Mouse (Mus musculus) limb, embryonic 15.5 days (tissue): ENCODE results near the gene Gm12789. TPM values are rescaled to one million over a fixed set of nuclear protein-coding genes. Genes with fewer than 3 reads are reported as not detected.
"Not testable (repeated sequence)": the region's sequence is repeated elsewhere in the genome, so short reads cannot be mapped to it uniquely, and the experiment has no call there.

Experiments
- ATAC-seq: fragments of 200-750 bp; cut with Nextera tagmentation; 2 replicates; pipeline ENCODE4 v1.8.0; 2017; ENCODE audit warnings: low read depth, moderate TSS enrichment; ENCODE audit not compliant: insufficient number of reproducible peaks, low FRiP score, low TSS enrichment
- H3K27ac ChIP-seq: fragments of 300-500 bp; sonication (generic); 2 replicates; pipeline ENCODE4 v1.5.1; 2015; ENCODE audit warnings: moderate library complexity, mild to moderate bottlenecking, inconsistent platforms
- H3K27me3 ChIP-seq: fragments of 300-500 bp; sonication (generic); 2 replicates; pipeline ENCODE4 v1.6.1; 2015; ENCODE audit warnings: inconsistent platforms
- H3K36me3 ChIP-seq: fragments of 300-500 bp; sonication (generic); 2 replicates; pipeline ENCODE4 v1.6.1; 2015; ENCODE audit warnings: inconsistent platforms
- H3K4me1 ChIP-seq: fragments of 300-500 bp; sonication (generic); 2 replicates; pipeline ENCODE4 v1.6.1; 2015; ENCODE audit warnings: inconsistent platforms
- H3K4me2 ChIP-seq: fragments of 300-500 bp; sonication (generic); 2 replicates; pipeline ENCODE4 v1.6.1; 2015; ENCODE audit warnings: mild to moderate bottlenecking, inconsistent platforms
- H3K4me3 ChIP-seq: fragments of 300-500 bp; sonication (generic); 2 replicates; pipeline ENCODE4 v1.5.1; 2015; ENCODE audit warnings: mild to moderate bottlenecking, inconsistent platforms
- H3K9ac ChIP-seq: fragments of 300-500 bp; sonication (generic); 2 replicates; pipeline ENCODE4 v1.6.1; 2015; ENCODE audit warnings: inconsistent platforms
- H3K9me3 ChIP-seq: fragments of 300-500 bp; sonication (generic); 2 replicates; pipeline ENCODE4 v1.6.1; 2016; ENCODE audit warnings: inconsistent platforms
- WGBS: fragments of 180-500 bp; shearing (Covaris S2); methylation state at CpG from one replicate; pipeline ENCODE4 v1.1.7; 2015; 5-methylcytosine and 5-hydroxymethylcytosine counted together
- polyA plus RNA-seq: library from polyadenylated mRNA; unstranded; fragments of >200 nt; fragmentation: Nextera tagmentation; extraction: Ambion mirVana; gene quantifications from 2 replicates; pipeline ENCODE4 v1.2.1, GENCODE M21; 2015

Gm12789 gene
- not detected in 2 replicates for polyA plus RNA-seq

GRCm38 (mm10) chr4:101986326-101986725, at the start of gene Gm12789:
Gm12789 (plus strand) TSS chr4:101986626.
- H3K4me1 ChIP-seq, H3K4me3 ChIP-seq, ATAC-seq, H3K9ac ChIP-seq, H3K27ac ChIP-seq, H3K9me3 ChIP-seq, H3K36me3 ChIP-seq, H3K27me3 ChIP-seq, H3K4me2 ChIP-seq: not testable (repeated sequence)
- 84% methylated on average over 2 of the region's 2 CpGs for WGBS

GRCm38 (mm10) chr4:101940107-101940506, 46.3 kb upstream of the Gm12789 start, which contains the start of gene Gm12794:
Gm12794 (plus strand) TSS chr4:101940407.
- H3K36me3 ChIP-seq, H3K4me3 ChIP-seq, H3K4me2 ChIP-seq, H3K27me3 ChIP-seq, ATAC-seq, H3K27ac ChIP-seq, H3K9ac ChIP-seq, H3K4me1 ChIP-seq, H3K9me3 ChIP-seq: not testable (repeated sequence)
- WGBS: 69% methylated on average over 2 of the region's 2 CpGs

- not testable (repeated sequence) for H3K36me3 ChIP-seq, H3K4me2 ChIP-seq, H3K9ac ChIP-seq, H3K4me1 ChIP-seq, H3K27me3 ChIP-seq, H3K27ac ChIP-seq, H3K9me3 ChIP-seq, ATAC-seq, H3K4me3 ChIP-seq
- 77% methylated on average over 1 of the region's 5 CpGs for WGBS
Observed at GRCm38 (mm10) chr4:101980949-101981348, 5.5 kb upstream of the Gm12789 start, which contains the start of gene Gm12790. Gm12790 (minus strand) TSS chr4:101981049.

GRCm38 (mm10) chr4:101985678-101986077, 748 bp upstream of the Gm12789 start:
- no peak overlapping the region for H3K9ac ChIP-seq
- no peaks in the 10 kb centered on the region for H3K36me3 ChIP-seq
- no peak overlapping the region for H3K27ac ChIP-seq
- no peaks in the 10 kb centered on the region for H3K27me3 ChIP-seq
- 53% methylated on average over 5 of the region's 5 CpGs for WGBS
- H3K4me1 ChIP-seq: no peaks in the 10 kb centered on the region
- H3K9me3 ChIP-seq: no peaks in the 10 kb centered on the region
- ATAC-seq: no peak
- H3K4me3 ChIP-seq: no peak overlapping the region
- H3K4me2 ChIP-seq: no peak overlapping the region

GRCm38 (mm10) chr4:101997426-101997825, 11.0 kb downstream of the Gm12789 start:
- H3K27me3 ChIP-seq: no peaks in the 10 kb centered on the region
- no peaks in the 10 kb centered on the region for H3K9me3 ChIP-seq
- H3K4me1 ChIP-seq: no peaks in the 10 kb centered on the region
- H3K4me3 ChIP-seq: no peak overlapping the region
- H3K27ac ChIP-seq: no peak overlapping the region
- no peak overlapping the region for H3K4me2 ChIP-seq
- no peaks in the 10 kb centered on the region for H3K36me3 ChIP-seq
- no peak overlapping the region for H3K9ac ChIP-seq
- WGBS: 85% methylated on average over 5 of the region's 5 CpGs
- ATAC-seq: no peak

GRCm38 (mm10) chr4:101998267-101998922, 12.0 kb downstream of the Gm12789 start:
- no peaks in the 10 kb centered on the region for H3K4me1 ChIP-seq
- H3K36me3 ChIP-seq: no peaks in the 10 kb centered on the region
- no peak overlapping the region for H3K27ac ChIP-seq
- no peaks in the 10 kb centered on the region for H3K27me3 ChIP-seq
- no peaks in the 10 kb centered on the region for H3K9me3 ChIP-seq
- H3K4me2 ChIP-seq: no peak overlapping the region
- H3K9ac ChIP-seq: no peak overlapping the region
- no peak for ATAC-seq
- WGBS: 38% methylated on average over 15 of the region's 15 CpGs
- H3K4me3 ChIP-seq: no peak overlapping the region

GRCm38 (mm10) chr4:102026619-102027018, 40.2 kb downstream of the Gm12789 start:
- Histone ChIP-seq H3K36me3 (no peaks in the 10 kb centered on the region), H3K27ac (no peak overlapping the region), H3K9ac (no peak overlapping the region), H3K4me1 (no peaks in the 10 kb centered on the region), H3K27me3 (no peaks in the 10 kb centered on the region), H3K4me2 (no peak overlapping the region), H3K4me3 (no peak overlapping the region), H3K9me3 (no peaks in the 10 kb centered on the region)
- WGBS: 87% methylated on average over 6 of the region's 6 CpGs
- no peak for ATAC-seq

Other genes with a start within 250 kb of the Gm12789 start
- not detected in 2 replicates for gene B020004J07Rik, start 142.6 kb upstream of the Gm12789 start, polyA plus RNA-seq
- gene C130073F10Rik, start 92.8 kb upstream of the Gm12789 start, polyA plus RNA-seq: 1.4 TPM in 2 replicates
- not detected in 2 replicates for gene Gm12800, start 77.5 kb upstream of the Gm12789 start, polyA plus RNA-seq
- gene Gm12794, start 46.2 kb upstream of the Gm12789 start, polyA plus RNA-seq: not detected in 2 replicates
- not detected in 2 replicates for gene Gm12790, start 5.6 kb upstream of the Gm12789 start, polyA plus RNA-seq
- gene Pde4b, start 100.9 kb downstream of the Gm12789 start, polyA plus RNA-seq: 20.1 and 25.3 TPM in 2 replicates